Mouse (Mus musculus): Measurements from ENCODE around the gene Ppp1r21.

DNA sequence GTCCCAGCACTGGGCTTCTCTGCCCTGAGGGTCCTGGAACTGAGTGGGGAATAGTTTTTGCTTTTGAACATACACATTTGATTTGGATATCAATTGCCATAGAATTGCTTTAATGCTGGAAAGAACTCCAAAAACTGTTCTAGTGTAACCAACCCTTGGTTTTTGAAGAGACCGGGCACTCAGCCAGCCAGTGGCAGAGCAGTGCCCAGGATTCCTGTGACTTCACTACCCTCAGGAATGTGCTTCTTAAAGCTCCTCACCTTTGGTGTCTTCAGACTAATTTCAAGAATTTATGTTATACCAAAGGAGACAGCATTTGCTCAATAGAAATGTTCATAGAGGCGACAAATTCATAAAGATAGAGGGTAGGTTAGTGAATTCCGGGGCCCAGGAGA is 100.6 kb downstream of the Ppp1r21 start:
- TF ChIP-seq CTCF (IDR thresholded peaks at IDR 0.05; ENCODE audit: low read depth, low read length) (no peak), POLR2AphosphoS5 (IDR thresholded peaks at IDR 0.05; ENCODE audit: insufficient replicate concordance, low read depth, low read length) (no peak), GATA1 (IDR thresholded peaks at IDR 0.05; ENCODE audit: borderline replicate concordance, low read length) (no peak)
